Mouse (Mus musculus) ES-Bruce4 (cell line): ENCODE measurements around the gene Asic2.

Experiments used
- CTCF ChIP-seq: IDR thresholded peaks from one replicate; pipeline ENCODE4 v1.8.1; 2011; ENCODE audit warnings: low read depth, low read length
- POLR2A ChIP-seq: IDR thresholded peaks from one replicate; pipeline ENCODE4 v1.8.1; 2011; ENCODE audit warnings: low read length; ENCODE audit not compliant: insufficient read depth

GRCm38 (mm10) chr11:80995621-80996020 lies 972.6 kb downstream of the Asic2 start:
- TF ChIP-seq CTCF = no peak
- TF ChIP-seq POLR2A = no peak
